Mouse (Mus musculus) thymus, adult 2 months (tissue): ENCODE measurements around the gene Arhgdig. TPM values are rescaled to one million over a fixed set of nuclear protein-coding genes. Genes with fewer than 3 reads are reported as not detected.

ENCODE experiments used
- DNase-seq: peaks from one replicate; pipeline ENCODE4 v3.0.0; 2021
- H3K27ac ChIP-seq: fragments of 200-500 bp; 2 replicates; pipeline ENCODE4 v1.5.1; 2012; ENCODE audit warnings: low read length, control low read depth; ENCODE audit not compliant: control insufficient read depth, insufficient read depth
- H3K27me3 ChIP-seq: fragments of 200-500 bp; 2 replicates; pipeline ENCODE4 v1.6.1; 2012; ENCODE audit warnings: mild to moderate bottlenecking, low read length, moderate library complexity, mixed read lengths; ENCODE audit not compliant: control insufficient read depth, insufficient read depth
- H3K36me3 ChIP-seq: fragments of 200-500 bp; 2 replicates; pipeline ENCODE4 v1.6.1; 2012; ENCODE audit warnings: mild to moderate bottlenecking, low read length, moderate library complexity; ENCODE audit not compliant: control insufficient read depth, insufficient read depth
- H3K4me1 ChIP-seq: fragments of 200-500 bp; replicated peaks from 2 replicates; pipeline ENCODE4 v1.6.1; 2012; ENCODE audit warnings: low read length; ENCODE audit not compliant: control insufficient read depth, insufficient read depth
- H3K4me3 ChIP-seq: fragments of 200-500 bp; 2 replicates; pipeline ENCODE4 v1.5.1; 2012; ENCODE audit warnings: mild to moderate bottlenecking, low read length, control low read depth, moderate library complexity; ENCODE audit not compliant: control insufficient read depth, insufficient read depth
- CTCF ChIP-seq: fragments of 200-500 bp; IDR thresholded peaks from 2 replicates; pipeline ENCODE4 v1.5.1; 2012; ENCODE audit warnings: mild to moderate bottlenecking, control low read depth, low read length, moderate library complexity, borderline replicate concordance; ENCODE audit not compliant: control insufficient read depth, poor library complexity, insufficient read depth; ENCODE audit errors: extremely low read depth
- POLR2A ChIP-seq: fragments of 200-500 bp; IDR thresholded peaks from 2 replicates; pipeline ENCODE4 v1.6.1; 2012; ENCODE audit warnings: mild to moderate bottlenecking, low read length, control low read depth, moderate library complexity; ENCODE audit not compliant: control insufficient read depth, poor library complexity, insufficient read depth; ENCODE audit errors: extremely low read depth
- WGBS: fragments of 180-500 bp; shearing (Covaris S2); methylation state at CpG from one replicate; pipeline ENCODE4 v1.1.7; 2018; 5-methylcytosine and 5-hydroxymethylcytosine counted together
- polyA plus RNA-seq: library from polyadenylated mRNA; depleted of rRNA; stranded (reverse); fragments of >200 nt; gene quantifications from 2 replicates; pipeline ENCODE4 v1.2.3, GENCODE M21; 2012; rRNA removed

Gene Arhgdig
- polyA plus RNA-seq, result 0.77 and 1.0 TPM in 2 replicates

GRCm38 (mm10) chr17:26207686-26208085 lies at the start of gene Arhgdig:
Gene Arhgdig, minus strand, starts transcription at chr17:26207786.
- no peak for DNase-seq
- 91% methylated on average over 12 of the region's 12 CpGs for WGBS
- TF ChIP-seq POLR2A (no peak), CTCF (no peak)
- Histone ChIP-seq H3K4me1 (peaks cover 6% of the 10 kb centered on the region), H3K36me3 (no peaks in the 10 kb centered on the region), H3K27me3 (peaks cover 3% of the 10 kb centered on the region; the same call in 1 of the 2 replicates), H3K27ac (no peak within 1 kb of the TSS), H3K4me3 (no peak within 1 kb of the TSS)

GRCm38 (mm10) chr17:26255313-26255712 lies 47.7 kb upstream of the Arhgdig start:
- Histone ChIP-seq H3K4me1 (no peaks in the 10 kb centered on the region), H3K36me3 (peaks cover 30% of the 10 kb centered on the region), H3K27ac (no peak overlapping the region), H3K4me3 (no peak overlapping the region), H3K27me3 (no peaks in the 10 kb centered on the region)
- no peak for DNase-seq
- TF ChIP-seq POLR2A, result no peak
- TF ChIP-seq CTCF, result no peak
- WGBS, result 95% methylated on average over 7 of the region's 7 CpGs

DNA sequence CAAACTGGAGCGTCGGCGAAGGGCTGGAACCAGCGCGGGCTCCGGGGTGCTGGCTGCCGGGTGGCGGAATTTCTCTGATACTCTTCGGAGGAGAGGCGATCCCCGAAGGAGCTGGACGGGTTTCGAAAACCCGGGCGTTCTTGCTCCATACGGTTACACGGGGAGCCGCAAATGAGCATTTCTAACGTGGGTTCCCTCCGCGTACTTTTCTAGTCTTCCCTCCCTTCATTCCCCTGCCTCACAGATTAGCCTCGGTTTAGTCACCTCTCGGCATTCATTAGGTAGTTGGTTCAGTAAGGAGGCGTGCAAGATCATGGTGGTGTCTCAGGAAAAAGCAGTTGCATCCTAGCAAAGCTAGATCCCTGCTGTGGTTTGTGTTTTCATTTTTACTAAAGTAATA lies 45.8 kb upstream of the Arhgdig start:
- no peak for DNase-seq
- Histone ChIP-seq H3K4me1 (no peaks in the 10 kb centered on the region), H3K36me3 (peaks cover 15% of the 10 kb centered on the region), H3K4me3 (peak overlapping the region; percentile 84), H3K27ac (0 out of 2 replicates have a peak overlapping the region, but pooled peaks have one; percentile 10), H3K27me3 (no peaks in the 10 kb centered on the region)
- no peak for TF ChIP-seq POLR2A
- TF ChIP-seq CTCF, result no peak
- under 1% methylated on average over 24 of the region's 24 CpGs for WGBS

- H3K27me3 ChIP-seq, result no peaks in the 10 kb centered on the region
- DNase-seq, result peak; percentile 95
- H3K4me1 ChIP-seq, result no peaks in the 10 kb centered on the region
- peak within 1 kb of the TSS; percentile 65 for H3K27ac ChIP-seq
- H3K4me3 ChIP-seq, result peak within 1 kb of the TSS; percentile 84
- peaks cover 9% of the 10 kb centered on the region; the same call in 1 of the 2 replicates for H3K36me3 ChIP-seq
- WGBS, result under 1% methylated on average over 43 of the region's 43 CpGs
- TF ChIP-seq CTCF (no peak; the same call in 1 of the 2 replicates), POLR2A (peak; percentile 84)
These were observed 45.1 kb upstream of the Arhgdig start, which contains the start of gene Luc7l for GRCm38 (mm10) chr17:26252539-26253251. Gene Luc7l, plus strand, starts transcription at chr17:26252896.

- WGBS, result 51% methylated on average over 4 of the region's 4 CpGs
- H3K36me3 ChIP-seq, result peaks cover 5% of the 10 kb centered on the region; the same call in 1 of the 2 replicates
- no peak overlapping the region for H3K4me3 ChIP-seq
- no peaks in the 10 kb centered on the region for H3K4me1 ChIP-seq
- H3K27ac ChIP-seq, result no peak overlapping the region
- H3K27me3 ChIP-seq, result no peaks in the 10 kb centered on the region
- TF ChIP-seq CTCF (no peak), POLR2A (no peak)
- no peak for DNase-seq
These were observed 44.4 kb upstream of the Arhgdig start for GRCm38 (mm10) chr17:26251886-26252538.

DNA sequence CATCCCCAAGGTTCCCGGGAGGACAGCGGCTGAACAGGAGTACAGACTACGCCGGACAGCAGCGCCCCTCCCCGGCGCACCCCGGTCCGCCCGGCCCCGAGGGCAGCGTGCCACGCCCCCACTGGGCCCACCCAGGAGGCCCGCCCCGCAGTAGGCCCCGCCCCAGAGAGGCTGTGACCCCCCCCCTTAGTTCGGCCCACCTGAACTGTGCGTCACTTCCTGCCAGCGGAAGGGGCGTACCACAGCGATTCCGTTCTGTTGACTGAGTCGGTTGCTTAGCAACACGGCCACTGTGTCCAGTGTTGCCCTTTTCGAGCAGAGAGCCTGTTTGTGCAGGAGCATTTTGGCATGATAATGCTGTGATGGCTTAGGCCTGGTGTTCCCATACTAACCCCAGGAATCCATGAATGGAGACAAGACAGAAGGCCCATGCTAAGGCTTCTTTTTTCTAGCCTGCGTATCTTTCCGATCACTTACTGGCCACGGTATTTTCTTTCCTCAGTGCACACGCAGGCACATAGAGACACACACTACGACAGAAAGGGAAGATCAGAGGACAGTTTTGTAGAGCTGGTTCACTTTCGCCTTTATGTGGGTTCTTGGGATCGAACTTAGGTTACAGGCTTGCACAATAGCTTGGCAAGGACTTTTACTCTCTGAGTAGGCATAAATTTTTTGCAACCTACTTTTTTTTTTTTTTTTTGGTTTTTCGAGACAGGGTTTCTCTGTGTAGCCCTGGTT lies 36.7 kb upstream of the Arhgdig start, which contains the start of gene Fam234a:
Gene Fam234a (minus strand): TSS at position 142 of the 741 bp plus-strand sequence.
- DNase-seq, result peak; percentile 89
- H3K4me3 ChIP-seq, result peak within 1 kb of the TSS; percentile 63
- peak within 1 kb of the TSS; percentile 14; the same call in 1 of the 2 replicates for H3K27ac ChIP-seq
- WGBS, result 5% methylated on average over 30 of the region's 33 CpGs
- peaks cover 6% of the 10 kb centered on the region for H3K4me1 ChIP-seq
- H3K36me3 ChIP-seq, result no peaks in the 10 kb centered on the region
- 0 out of 2 replicates have a peak, but pooled peaks have one; percentile 2 for TF ChIP-seq POLR2A
- 0 out of 2 replicates have a peak, but pooled peaks have one; percentile 8 for TF ChIP-seq CTCF
- no peaks in the 10 kb centered on the region for H3K27me3 ChIP-seq
